Mouse (Mus musculus): ENCODE results near the gene Ngly1.

Ngly1 gene

GRCm38 (mm10) chr14:16249171-16249874, at the start of gene Ngly1, which contains the start of gene Oxsm:
TSS of gene Ngly1 (plus strand) at chr14:16249280.
TSS of gene Oxsm (minus strand) at chr14:16249808.
- peak; percentile 88 for DNase-seq (ENCODE audit: low read depth)

- no peak for DNase-seq (ENCODE audit: low read depth)
Observed at GRCm38 (mm10) chr14:16200220-16200912, 48.7 kb upstream of the Ngly1 start.

- DNase-seq (ENCODE audit: low read depth): no peak
Observed at GRCm38 (mm10) chr14:16200969-16201638, 48.0 kb upstream of the Ngly1 start.

- DNase-seq (ENCODE audit: low read depth): no peak
Observed at GRCm38 (mm10) chr14:16201673-16202072, 47.4 kb upstream of the Ngly1 start.

GRCm38 (mm10) chr14:16207722-16208121, 41.4 kb upstream of the Ngly1 start:
- DNase-seq (ENCODE audit: low read depth): no peak

GRCm38 (mm10) chr14:16219015-16219414, 30.1 kb upstream of the Ngly1 start:
- peak; percentile 64 for DNase-seq (ENCODE audit: low read depth)

- DNase-seq (ENCODE audit: low read depth): no peak
Observed at GRCm38 (mm10) chr14:16229395-16229794, 19.7 kb upstream of the Ngly1 start.

GRCm38 (mm10) chr14:16230581-16230980, 18.5 kb upstream of the Ngly1 start:
- no peak for DNase-seq (ENCODE audit: low read depth)

GRCm38 (mm10) chr14:16233515-16233914, 15.6 kb upstream of the Ngly1 start:
- DNase-seq (ENCODE audit: low read depth): no peak

- no peak for DNase-seq (ENCODE audit: low read depth)
Observed at GRCm38 (mm10) chr14:16236466-16236865, 12.6 kb upstream of the Ngly1 start.

GRCm38 (mm10) chr14:16242193-16242815, 6.8 kb upstream of the Ngly1 start:
- DNase-seq (ENCODE audit: low read depth): no peak

GRCm38 (mm10) chr14:16242947-16243602, 6.0 kb upstream of the Ngly1 start:
- DNase-seq (ENCODE audit: low read depth): peak; percentile 91

- no peak for DNase-seq (ENCODE audit: low read depth)
Observed at GRCm38 (mm10) chr14:16243603-16244209, 5.4 kb upstream of the Ngly1 start.

GRCm38 (mm10) chr14:16244370-16244769, 4.7 kb upstream of the Ngly1 start:
- DNase-seq (ENCODE audit: low read depth): no peak

GRCm38 (mm10) chr14:16245127-16245526, 4.0 kb upstream of the Ngly1 start:
- DNase-seq (ENCODE audit: low read depth): no peak

GRCm38 (mm10) chr14:16246340-16246912, 2.7 kb upstream of the Ngly1 start:
- no peak for DNase-seq (ENCODE audit: low read depth)

- no peak for DNase-seq (ENCODE audit: low read depth)
Observed at GRCm38 (mm10) chr14:16248135-16248534, 945 bp upstream of the Ngly1 start.

- no peak for DNase-seq (ENCODE audit: low read depth)
Observed at GRCm38 (mm10) chr14:16248603-16249157, 400 bp upstream of the Ngly1 start.

GRCm38 (mm10) chr14:16250099-16250498, 1.0 kb downstream of the Ngly1 start:
- DNase-seq (ENCODE audit: low read depth): peak; percentile 38

- DNase-seq (ENCODE audit: low read depth): no peak
Observed at GRCm38 (mm10) chr14:16255745-16256144, 6.7 kb downstream of the Ngly1 start.

- DNase-seq (ENCODE audit: low read depth): peak; percentile 69
Observed at GRCm38 (mm10) chr14:16256209-16256608, 7.1 kb downstream of the Ngly1 start.
